Mouse (Mus musculus) spleen, adult 10 weeks (tissue): ENCODE results near the gene Tmtc2. TPM values are rescaled to one million over a fixed set of nuclear protein-coding genes. Genes with fewer than 3 reads are reported as not detected.

Experiments used
- polyA plus RNA-seq: library from polyadenylated mRNA; stranded (reverse); fragments of 350-450 nt; fragmentation: Illumina TruSeq; extraction: RNeasy Lipid Tissue Mini Kit (QIAGEN cat#74804); gene quantifications from one replicate; pipeline ENCODE4 v1.2.3, GENCODE M21; 2015; ENCODE audit warnings: low replicate concordance; ENCODE audit not compliant: insufficient read depth

Tmtc2 gene
- 1.7 TPM for polyA plus RNA-seq

DNA sequence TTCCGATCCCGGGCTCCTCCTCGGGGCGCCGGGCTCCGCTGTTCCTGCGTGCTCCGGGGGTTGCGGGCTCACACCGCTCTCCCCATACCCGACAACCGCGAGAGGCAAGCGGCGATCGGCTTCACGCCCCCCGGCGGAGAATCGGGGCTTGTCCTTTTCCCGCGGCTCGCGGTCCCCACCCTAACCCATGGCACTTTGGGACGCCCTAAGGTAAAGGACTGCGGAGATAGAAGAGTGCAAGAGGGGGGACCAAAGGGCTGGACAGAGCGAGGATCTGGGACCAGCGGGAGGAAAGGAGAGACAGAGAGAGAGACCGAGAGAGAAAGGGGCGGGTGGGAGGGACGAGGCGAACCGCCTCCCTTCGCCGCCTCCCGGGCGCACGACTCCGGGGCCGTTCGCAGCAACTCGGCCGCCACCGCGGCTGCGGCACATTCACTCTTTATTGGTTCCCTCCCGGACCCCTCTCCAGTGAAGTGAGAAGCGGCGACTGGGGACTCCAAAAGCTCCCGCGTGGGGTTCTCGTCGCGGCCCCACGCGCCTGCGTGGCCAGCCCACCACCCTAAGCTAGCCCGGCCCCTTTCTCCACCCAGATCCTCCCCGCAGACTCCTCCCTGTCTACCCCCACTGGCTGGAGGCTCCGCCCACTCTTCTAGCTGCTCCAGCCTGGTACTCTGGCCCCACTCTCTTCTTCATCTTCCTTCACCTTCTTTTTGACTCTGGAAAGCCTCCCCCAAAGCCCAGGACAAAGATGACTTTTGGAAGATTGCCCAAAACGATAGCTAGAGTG, at the start of gene Tmtc2:
Gene Tmtc2, minus strand, starts transcription at position 544 of the 787 bp plus-strand sequence.

